Mouse (Mus musculus): ENCODE data around the gene Prrxl1. TPM values are rescaled to one million over a fixed set of nuclear protein-coding genes. Genes with fewer than 3 reads are reported as not detected.

The Prrxl1 gene
- polyA plus RNA-seq (2015; fragmentation: Nextera tagmentation; extraction: Ambion mirVana): 0.46 and 0.70 TPM in 2 replicates

DNA sequence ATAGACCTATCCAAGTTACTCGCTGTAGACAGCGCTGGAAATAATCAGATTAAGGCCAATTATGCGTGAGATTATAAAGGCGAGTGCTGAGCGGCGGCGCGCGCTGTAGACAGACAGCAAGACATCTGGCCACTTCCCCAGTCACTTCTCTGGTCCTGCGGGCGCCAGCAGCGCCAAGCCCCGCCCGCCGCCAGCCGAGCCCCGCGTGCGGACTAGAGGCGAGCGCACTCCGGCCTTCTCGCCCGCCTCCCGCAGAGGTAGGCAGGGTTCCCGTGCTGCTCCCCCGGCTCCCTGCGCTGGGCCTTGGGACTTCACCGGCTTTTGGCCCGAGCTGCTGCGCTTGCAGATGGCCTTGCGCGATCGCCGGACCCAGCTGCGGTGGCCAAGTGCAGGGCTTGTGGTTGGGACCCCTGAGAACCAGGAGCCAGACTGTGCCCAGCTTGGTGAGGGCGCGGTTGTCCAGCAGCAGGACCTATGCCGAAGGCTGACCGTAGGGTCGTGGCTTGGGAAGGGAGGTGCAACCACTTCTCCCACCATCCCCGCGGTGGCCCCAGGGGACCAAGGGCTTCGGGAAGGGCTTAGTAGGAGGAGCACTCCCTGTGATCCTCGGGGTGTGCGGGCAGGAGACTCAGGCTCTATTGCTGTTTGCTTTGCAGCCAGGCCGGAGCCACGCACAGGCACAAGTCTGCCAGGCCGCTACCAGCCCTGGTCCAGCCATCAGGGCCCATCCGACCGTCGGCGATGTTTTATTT is at the start of gene Prrxl1:
TSS of gene Prrxl1 (plus strand) at position 118 of the 752 bp plus-strand sequence.
- no peak within 1 kb of the TSS for H3K27ac ChIP-seq (ENCODE audit: low read length)
- no peaks in the 10 kb centered on the region for H3K36me3 ChIP-seq (ENCODE audit: control insufficient read depth, insufficient read depth, low read length)
- no peaks in the 10 kb centered on the region for H3K9me3 ChIP-seq (replicated peaks; ENCODE audit: control insufficient read depth, low read length)
- peaks cover 3% of the 10 kb centered on the region; the same call in 1 of the 2 replicates for H3K4me1 ChIP-seq (ENCODE audit: control insufficient read depth, insufficient read depth, low read length)
- no peak within 1 kb of the TSS for H3K9ac ChIP-seq (ENCODE audit: low read length)
- WGBS: under 1% methylated on average over 53 of the region's 53 CpGs
- peak within 1 kb of the TSS; percentile 22 for H3K4me3 ChIP-seq (replicated peaks; ENCODE audit: low read length)
- ATAC-seq (ENCODE audit: insufficient read depth, low FRiP score): no peak
- peaks cover 76% of the 10 kb centered on the region for H3K27me3 ChIP-seq (ENCODE audit: control insufficient read depth, insufficient read depth, low read length)
- peak within 1 kb of the TSS; percentile 23 for H3K4me2 ChIP-seq (ENCODE audit: low read depth, low read length)

DNA sequence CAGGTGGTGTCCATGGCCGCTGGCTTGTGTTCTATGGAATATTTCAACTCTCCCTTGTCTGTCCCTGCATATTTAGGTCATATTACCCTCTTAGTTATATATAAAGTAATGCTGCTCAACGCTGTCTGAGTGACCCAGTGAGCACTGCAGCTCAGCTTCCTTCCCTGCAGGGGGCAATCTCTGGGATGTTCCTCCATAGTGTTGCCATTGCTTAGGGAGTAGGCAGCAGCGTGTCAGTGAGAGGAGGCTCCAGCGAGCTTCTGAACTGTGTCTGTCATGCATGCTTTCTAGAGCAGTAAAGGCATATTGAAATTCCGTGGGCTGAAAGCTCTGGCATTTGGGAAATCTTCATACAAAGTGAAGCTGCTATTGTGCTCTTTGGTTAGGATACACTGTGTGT is 47.4 kb upstream of the Prrxl1 start:
- Histone ChIP-seq H3K9me3 (replicated peaks; ENCODE audit: control insufficient read depth, low read length) (no peaks in the 10 kb centered on the region), H3K36me3 (ENCODE audit: control insufficient read depth, insufficient read depth, low read length) (0 out of 2 replicates have a peak, but pooled peaks cover 10% of the 10 kb centered on the region), H3K4me2 (ENCODE audit: low read depth, low read length) (no peak overlapping the region), H3K27me3 (ENCODE audit: control insufficient read depth, insufficient read depth, low read length) (no peaks in the 10 kb centered on the region), H3K4me3 (replicated peaks; ENCODE audit: low read length) (no peak overlapping the region), H3K9ac (ENCODE audit: low read length) (no peak overlapping the region), H3K27ac (ENCODE audit: low read length) (no peak overlapping the region), H3K4me1 (ENCODE audit: control insufficient read depth, insufficient read depth, low read length) (no peaks in the 10 kb centered on the region)
- WGBS: 78% methylated on average over 5 of the region's 5 CpGs
- ATAC-seq (ENCODE audit: insufficient read depth, low FRiP score): no peak

DNA sequence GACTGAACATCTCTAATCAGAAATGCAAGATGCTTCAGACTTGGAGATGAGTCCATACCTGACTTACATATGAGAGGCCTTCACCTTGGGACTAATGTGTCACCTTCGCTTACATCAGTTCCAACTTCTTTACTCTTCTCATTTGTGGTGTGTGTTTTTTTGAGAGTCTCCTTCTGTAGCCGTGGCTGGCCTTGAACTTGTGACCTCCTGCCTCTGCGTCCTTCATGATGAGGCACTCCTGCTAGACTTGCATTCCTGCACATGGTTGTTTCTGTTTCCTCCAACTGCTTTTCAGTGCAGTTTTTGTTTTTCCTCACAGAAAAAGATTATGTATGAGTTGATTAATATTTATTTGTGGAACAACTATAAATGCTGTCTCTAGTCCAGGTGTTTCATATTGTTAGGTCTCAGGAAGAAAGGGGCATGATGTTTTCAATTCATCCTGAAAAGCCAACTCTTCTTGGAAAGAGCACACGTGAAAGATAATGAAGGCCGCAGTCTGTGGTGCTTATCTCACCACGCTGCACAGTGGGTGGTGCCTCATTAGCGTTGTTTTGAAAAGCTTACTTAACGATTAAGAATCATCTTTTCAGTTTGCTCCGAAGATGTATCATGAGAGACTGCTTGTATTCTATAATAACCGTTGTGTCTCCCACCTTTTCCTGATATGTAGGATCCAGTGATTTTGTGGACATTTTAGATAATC is 45.9 kb upstream of the Prrxl1 start:
- Histone ChIP-seq H3K4me1 (ENCODE audit: control insufficient read depth, insufficient read depth, low read length) (no peaks in the 10 kb centered on the region), H3K9me3 (replicated peaks; ENCODE audit: control insufficient read depth, low read length) (no peaks in the 10 kb centered on the region), H3K27me3 (ENCODE audit: control insufficient read depth, insufficient read depth, low read length) (no peaks in the 10 kb centered on the region), H3K27ac (ENCODE audit: low read length) (no peak overlapping the region), H3K4me3 (replicated peaks; ENCODE audit: low read length) (no peak overlapping the region), H3K9ac (ENCODE audit: low read length) (no peak overlapping the region), H3K36me3 (ENCODE audit: control insufficient read depth, insufficient read depth, low read length) (0 out of 2 replicates have a peak, but pooled peaks cover 12% of the 10 kb centered on the region), H3K4me2 (ENCODE audit: low read depth, low read length) (no peak overlapping the region)
- ATAC-seq (ENCODE audit: insufficient read depth, low FRiP score): no peak
- WGBS: 79% methylated on average over 10 of the region's 10 CpGs

DNA sequence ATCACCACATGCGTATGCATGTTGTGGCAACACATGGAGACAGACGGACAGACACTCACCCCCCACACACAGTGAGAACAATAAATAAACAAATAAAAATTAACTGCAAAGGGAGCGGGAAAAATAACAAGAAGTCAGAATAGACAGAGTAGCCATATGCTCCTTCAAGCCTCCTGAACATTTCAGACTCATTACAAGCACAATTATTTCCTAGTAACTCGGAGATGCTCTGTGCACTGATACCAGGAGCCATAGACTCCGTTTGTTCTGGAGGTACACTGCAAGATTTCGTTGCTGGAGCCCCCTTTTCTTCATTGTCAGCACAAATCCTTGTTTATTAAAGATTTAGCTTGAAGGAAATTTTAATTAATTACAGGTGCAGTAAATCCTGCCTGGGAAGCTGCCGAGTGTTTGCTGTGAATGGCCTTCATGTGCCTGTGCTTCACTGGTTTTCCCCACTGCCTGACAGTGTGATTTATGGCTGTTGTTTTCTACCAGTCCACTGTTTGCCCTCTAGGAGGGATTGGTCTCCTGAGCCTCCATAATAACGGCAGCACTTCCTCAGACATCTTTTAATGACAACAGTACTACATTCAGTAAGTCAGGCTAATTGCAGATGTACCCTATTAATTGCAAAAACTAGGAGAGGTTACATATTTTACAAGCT is 44.2 kb upstream of the Prrxl1 start:
- Histone ChIP-seq H3K27ac (ENCODE audit: low read length) (no peak overlapping the region), H3K4me3 (replicated peaks; ENCODE audit: low read length) (no peak overlapping the region), H3K27me3 (ENCODE audit: control insufficient read depth, insufficient read depth, low read length) (no peaks in the 10 kb centered on the region), H3K4me2 (ENCODE audit: low read depth, low read length) (no peak overlapping the region), H3K9ac (ENCODE audit: low read length) (no peak overlapping the region), H3K4me1 (ENCODE audit: control insufficient read depth, insufficient read depth, low read length) (no peaks in the 10 kb centered on the region), H3K36me3 (ENCODE audit: control insufficient read depth, insufficient read depth, low read length) (0 out of 2 replicates have a peak, but pooled peaks cover 7% of the 10 kb centered on the region), H3K9me3 (replicated peaks; ENCODE audit: control insufficient read depth, low read length) (no peaks in the 10 kb centered on the region)
- ATAC-seq (ENCODE audit: insufficient read depth, low FRiP score): no peak
- 60% methylated on average over 8 of the region's 8 CpGs for WGBS

DNA sequence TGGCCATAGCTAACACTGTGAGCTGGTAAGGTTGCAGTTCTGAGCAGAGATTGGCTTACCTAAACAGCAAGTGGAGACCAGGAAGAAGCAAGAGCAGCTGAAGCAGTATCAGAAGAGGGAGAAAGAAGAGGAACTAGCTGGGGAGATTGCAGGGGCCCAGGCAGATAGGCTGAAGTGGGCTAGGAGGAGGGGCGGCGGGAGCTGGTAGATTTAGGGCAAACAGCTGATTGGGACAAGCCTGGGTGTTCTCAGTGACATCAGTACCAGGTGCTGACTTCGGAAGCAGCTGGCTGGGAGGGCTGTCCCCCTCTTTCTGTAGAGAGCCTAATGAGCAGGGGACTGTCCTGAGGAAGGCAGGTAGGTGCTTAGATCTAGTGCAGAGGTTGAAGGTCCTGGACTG is 37.8 kb upstream of the Prrxl1 start:
- Histone ChIP-seq H3K27ac (ENCODE audit: low read length) (no peak overlapping the region), H3K4me2 (ENCODE audit: low read depth, low read length) (no peak overlapping the region), H3K27me3 (ENCODE audit: control insufficient read depth, insufficient read depth, low read length) (no peaks in the 10 kb centered on the region), H3K9ac (ENCODE audit: low read length) (no peak overlapping the region), H3K4me3 (replicated peaks; ENCODE audit: low read length) (no peak overlapping the region), H3K9me3 (replicated peaks; ENCODE audit: control insufficient read depth, low read length) (no peaks in the 10 kb centered on the region), H3K36me3 (ENCODE audit: control insufficient read depth, insufficient read depth, low read length) (peaks cover 7% of the 10 kb centered on the region; the same call in 1 of the 2 replicates), H3K4me1 (ENCODE audit: control insufficient read depth, insufficient read depth, low read length) (no peaks in the 10 kb centered on the region)
- no peak for ATAC-seq (ENCODE audit: insufficient read depth, low FRiP score)
- 94% methylated on average over 3 of the region's 3 CpGs for WGBS

DNA sequence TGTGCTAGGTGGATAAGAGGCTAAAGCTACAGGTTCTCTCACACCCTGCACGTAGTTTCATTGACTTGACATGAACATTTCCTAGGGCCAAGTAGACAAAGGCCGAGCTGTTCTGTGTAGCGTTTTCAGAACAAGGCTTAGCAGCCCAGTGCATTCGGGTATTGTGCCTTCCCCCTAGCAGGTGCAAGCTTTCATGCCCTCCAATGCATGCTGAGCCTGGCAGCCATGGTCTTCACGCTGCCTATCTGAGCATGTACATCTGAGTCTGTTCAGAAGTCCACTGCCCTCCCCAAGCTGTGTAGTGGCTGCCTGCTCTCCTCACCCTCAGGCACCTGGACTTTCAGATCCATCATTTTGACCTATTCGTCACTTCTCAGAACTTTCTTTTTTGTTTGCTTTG is 35.5 kb upstream of the Prrxl1 start:
- H3K4me2 ChIP-seq (ENCODE audit: low read depth, low read length): no peak overlapping the region
- H3K4me3 ChIP-seq (replicated peaks; ENCODE audit: low read length): no peak overlapping the region
- ATAC-seq (ENCODE audit: insufficient read depth, low FRiP score): no peak
- no peak overlapping the region for H3K9ac ChIP-seq (ENCODE audit: low read length)
- H3K27ac ChIP-seq (ENCODE audit: low read length): no peak overlapping the region
- H3K4me1 ChIP-seq (ENCODE audit: control insufficient read depth, insufficient read depth, low read length): no peaks in the 10 kb centered on the region
- WGBS: 95% methylated on average over 6 of the region's 6 CpGs
- peaks cover 20% of the 10 kb centered on the region for H3K36me3 ChIP-seq (ENCODE audit: control insufficient read depth, insufficient read depth, low read length)
- H3K27me3 ChIP-seq (ENCODE audit: control insufficient read depth, insufficient read depth, low read length): no peaks in the 10 kb centered on the region
- H3K9me3 ChIP-seq (replicated peaks; ENCODE audit: control insufficient read depth, low read length): no peaks in the 10 kb centered on the region

DNA sequence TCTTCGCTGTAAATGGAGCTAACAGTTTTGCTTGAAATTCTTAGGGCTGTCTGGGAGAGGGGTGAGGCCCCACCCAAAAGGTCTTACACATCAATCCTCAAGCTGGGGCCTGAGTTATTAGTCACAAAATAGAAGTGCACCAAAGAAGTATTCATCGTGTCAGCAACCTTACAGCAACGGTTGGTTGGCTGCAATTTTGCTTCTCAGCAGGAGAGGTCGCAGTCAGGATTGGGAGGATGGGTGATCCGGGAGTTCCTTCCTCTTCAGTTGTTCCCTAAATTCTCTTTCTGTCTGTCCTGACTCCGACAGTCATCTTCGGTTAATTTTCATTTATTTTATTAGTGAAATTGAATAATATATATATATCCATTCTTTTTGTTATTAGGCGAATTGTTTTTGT is 26.7 kb upstream of the Prrxl1 start:
- Histone ChIP-seq H3K4me1 (ENCODE audit: control insufficient read depth, insufficient read depth, low read length) (no peaks in the 10 kb centered on the region), H3K4me3 (replicated peaks; ENCODE audit: low read length) (no peak overlapping the region), H3K9ac (ENCODE audit: low read length) (no peak overlapping the region), H3K36me3 (ENCODE audit: control insufficient read depth, insufficient read depth, low read length) (peaks cover 30% of the 10 kb centered on the region), H3K27ac (ENCODE audit: low read length) (no peak overlapping the region), H3K9me3 (replicated peaks; ENCODE audit: control insufficient read depth, low read length) (no peaks in the 10 kb centered on the region), H3K4me2 (ENCODE audit: low read depth, low read length) (no peak overlapping the region), H3K27me3 (ENCODE audit: control insufficient read depth, insufficient read depth, low read length) (no peaks in the 10 kb centered on the region)
- no peak for ATAC-seq (ENCODE audit: insufficient read depth, low FRiP score)
- WGBS: 60% methylated on average over 8 of the region's 8 CpGs

DNA sequence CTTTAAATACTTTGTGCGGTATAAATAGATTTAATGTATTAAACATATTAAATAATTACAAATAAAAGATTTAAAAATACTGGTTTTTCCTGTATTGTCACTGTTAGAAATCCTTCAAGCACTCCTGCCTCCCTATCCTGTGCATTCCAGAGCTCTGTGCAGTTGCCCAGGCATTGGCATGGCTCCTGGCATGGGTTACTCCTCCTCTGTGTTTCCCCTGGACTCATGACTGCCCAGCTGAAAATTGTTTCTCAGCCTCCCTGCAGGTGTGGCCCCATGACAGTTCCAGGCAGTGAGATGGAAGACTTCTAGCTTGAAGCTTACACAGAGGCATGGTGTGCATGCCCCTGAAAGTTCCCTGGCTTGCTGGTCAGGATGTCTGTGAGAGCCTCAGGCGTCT is 20.8 kb upstream of the Prrxl1 start:
- no peak overlapping the region for H3K9ac ChIP-seq (ENCODE audit: low read length)
- no peak overlapping the region for H3K27ac ChIP-seq (ENCODE audit: low read length)
- H3K9me3 ChIP-seq (replicated peaks; ENCODE audit: control insufficient read depth, low read length): no peaks in the 10 kb centered on the region
- no peaks in the 10 kb centered on the region for H3K4me1 ChIP-seq (ENCODE audit: control insufficient read depth, insufficient read depth, low read length)
- 88% methylated on average over 2 of the region's 2 CpGs for WGBS
- peaks cover 11% of the 10 kb centered on the region for H3K36me3 ChIP-seq (ENCODE audit: control insufficient read depth, insufficient read depth, low read length)
- no peak overlapping the region for H3K4me2 ChIP-seq (ENCODE audit: low read depth, low read length)
- ATAC-seq (ENCODE audit: insufficient read depth, low FRiP score): no peak
- H3K27me3 ChIP-seq (ENCODE audit: control insufficient read depth, insufficient read depth, low read length): no peaks in the 10 kb centered on the region
- no peak overlapping the region for H3K4me3 ChIP-seq (replicated peaks; ENCODE audit: low read length)

DNA sequence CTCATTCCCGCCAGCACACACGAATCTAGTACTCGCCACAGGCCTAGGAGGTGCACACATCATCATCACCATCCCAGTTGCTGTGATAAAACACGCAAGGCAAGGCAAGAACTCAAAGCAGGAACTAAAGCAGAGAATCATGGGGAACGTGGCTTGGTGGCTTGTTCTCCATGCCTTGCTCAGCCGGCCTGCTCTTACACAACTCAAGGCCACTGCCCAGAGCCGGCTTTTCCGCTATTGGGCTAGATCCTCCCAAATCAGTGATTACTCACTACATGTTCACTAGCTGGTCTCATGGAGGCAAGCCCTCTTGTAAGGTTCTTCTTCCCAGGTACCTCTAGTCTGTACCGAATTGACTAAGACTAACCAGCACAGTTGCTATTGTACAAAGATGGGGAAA is 15.5 kb upstream of the Prrxl1 start:
- Histone ChIP-seq H3K4me3 (replicated peaks; ENCODE audit: low read length) (no peak overlapping the region), H3K4me1 (ENCODE audit: control insufficient read depth, insufficient read depth, low read length) (no peaks in the 10 kb centered on the region), H3K4me2 (ENCODE audit: low read depth, low read length) (no peak overlapping the region), H3K9me3 (replicated peaks; ENCODE audit: control insufficient read depth, low read length) (no peaks in the 10 kb centered on the region), H3K27me3 (ENCODE audit: control insufficient read depth, insufficient read depth, low read length) (no peaks in the 10 kb centered on the region), H3K27ac (ENCODE audit: low read length) (no peak overlapping the region), H3K9ac (ENCODE audit: low read length) (no peak overlapping the region), H3K36me3 (ENCODE audit: control insufficient read depth, insufficient read depth, low read length) (no peaks in the 10 kb centered on the region)
- WGBS: 86% methylated on average over 9 of the region's 9 CpGs
- no peak for ATAC-seq (ENCODE audit: insufficient read depth, low FRiP score)
